Mouse (Mus musculus) liver, embryonic 14.5 days (tissue): ENCODE measurements at regions not wholly inside any gene's neighbourhood (a gene's known extent, or its start where the extent isn't known, plus 50 kb on each side); places are given as distances from the start of the nearest gene placed in this dataset.

ENCODE experiments used
- ATAC-seq: fragments of 200-750 bp; cut with Nextera tagmentation; 2 replicates; pipeline ENCODE4 v1.8.0; 2017; ENCODE audit warnings: moderate number of reproducible peaks, mild to moderate bottlenecking, moderate library complexity; ENCODE audit not compliant: insufficient read depth
- DNase-seq, 3 experiments: peaks; one replicate each; pipeline ENCODE4 v3.0.0-alpha.2; 2012 to 2013; ENCODE audit warnings: low read depth in 3 of 3, low spot score in 3 of 3
- H3K27ac ChIP-seq: fragments of 300-500 bp; sonication (generic); 2 replicates; pipeline ENCODE4 v1.5.1; 2014; ENCODE audit warnings: moderate library complexity, mild to moderate bottlenecking, control low read depth, inconsistent platforms
- H3K27me3 ChIP-seq: fragments of 300-500 bp; sonication (generic); 2 replicates; pipeline ENCODE4 v1.6.1; 2014; ENCODE audit warnings: mild to moderate bottlenecking, low read length, moderate library complexity; ENCODE audit not compliant: control insufficient read depth, insufficient read depth
- H3K36me3 ChIP-seq: fragments of 300-500 bp; sonication (generic); replicated peaks from 2 replicates; pipeline ENCODE4 v1.6.1; 2014; ENCODE audit warnings: low read depth; ENCODE audit not compliant: control insufficient read depth, insufficient read depth
- H3K4me1 ChIP-seq, 2 experiments: fragments of 200-500 bp in 1 of 2; fragments of 300-500 bp in 1 of 2; sonication (generic) in 1 of 2; replicated peaks; 2 replicates each; pipeline ENCODE4 v1.6.1; 2012 to 2014; ENCODE audit warnings: antibody characterized with exemption in 1 of 2, inconsistent platforms in 1 of 2, low read length in 1 of 2; ENCODE audit not compliant: control insufficient read depth in 2 of 2, insufficient read depth in 2 of 2
- H3K4me2 ChIP-seq: fragments of 300-500 bp; sonication (generic); 2 replicates; pipeline ENCODE4 v1.6.1; 2014; ENCODE audit warnings: low read depth, mild to moderate bottlenecking, control low read depth, moderate library complexity
- H3K4me3 ChIP-seq, 2 experiments: fragments of 200-500 bp in 1 of 2; fragments of 300-500 bp in 1 of 2; sonication (generic) in 1 of 2; 2 replicates each; pipeline ENCODE4 v1.5.1; 2012 to 2014; ENCODE audit warnings: low read depth in 2 of 2, low read length in 2 of 2, mild to moderate bottlenecking in 2 of 2, control low read depth in 1 of 2, inconsistent platforms in 1 of 2, moderate library complexity in 1 of 2; ENCODE audit not compliant: insufficient read depth in 1 of 2
- H3K9ac ChIP-seq: fragments of 300-500 bp; sonication (generic); replicated peaks from 2 replicates; pipeline ENCODE4 v1.6.1; 2014; ENCODE audit warnings: mild to moderate bottlenecking, control low read depth, moderate library complexity
- H3K9me3 ChIP-seq: fragments of 300-500 bp; sonication (generic); 2 replicates; pipeline ENCODE4 v1.6.1; 2016; ENCODE audit warnings: low read length, mixed read lengths; ENCODE audit not compliant: control insufficient read depth
- CTCF ChIP-seq: IDR thresholded peaks from 2 replicates; pipeline ENCODE4 v1.5.1; 2016; ENCODE audit warnings: antibody characterized with exemption, low read depth, control low read depth
- EP300 ChIP-seq: IDR thresholded peaks from 2 replicates; pipeline ENCODE4 v1.6.1; 2016; ENCODE audit warnings: antibody characterized with exemption, low read depth
- WGBS: fragments of 180-500 bp; shearing (Covaris S2); extraction: QIAGEN DNeasy Blood & Tissue Kit; methylation state at CpG from one replicate; pipeline ENCODE4 v1.1.7; 2014; ENCODE audit not compliant: insufficient replicate concordance; 5-methylcytosine and 5-hydroxymethylcytosine counted together

- Histone ChIP-seq H3K27ac (no peak overlapping the region), H3K4me1 (no peaks in the 10 kb centered on the region), H3K4me3 (no peak overlapping the region), H3K27me3 (no peaks in the 10 kb centered on the region), H3K9ac (no peak overlapping the region), H3K4me2 (no peak overlapping the region), H3K36me3 (no peaks in the 10 kb centered on the region), H3K9me3 (no peaks in the 10 kb centered on the region)
- no peak for DNase-seq
- 61% methylated on average over 6 of the region's 6 CpGs for WGBS
- no peak for TF ChIP-seq EP300
- no peak for TF ChIP-seq CTCF
- no peak for ATAC-seq
These were observed 187.8 kb downstream of the Ajap1 start for GRCm38 (mm10) chr4:153294828-153295227.

- no peak overlapping the region for H3K4me3 ChIP-seq
- no peaks in the 10 kb centered on the region for H3K9me3 ChIP-seq
- no peaks in the 10 kb centered on the region for H3K27me3 ChIP-seq
- H3K9ac ChIP-seq, result no peak overlapping the region
- no peaks in the 10 kb centered on the region for H3K36me3 ChIP-seq
- H3K27ac ChIP-seq, result no peak overlapping the region
- ATAC-seq, result no peak
- no peak overlapping the region for H3K4me2 ChIP-seq
- no peak for DNase-seq
- no peak for TF ChIP-seq EP300
- no peak for TF ChIP-seq CTCF
- H3K4me1 ChIP-seq, result no peaks in the 10 kb centered on the region
- 49% methylated on average over 3 of the region's 3 CpGs for WGBS
These were observed 189.5 kb downstream of the Ajap1 start for GRCm38 (mm10) chr4:153293137-153293536.

GRCm38 (mm10) chr4:153288362-153288761 lies 194.2 kb downstream of the Ajap1 start:
- no peaks in the 10 kb centered on the region for H3K27me3 ChIP-seq
- WGBS, result 62% methylated on average over 8 of the region's 8 CpGs
- H3K27ac ChIP-seq, result no peak overlapping the region
- TF ChIP-seq EP300 (no peak), CTCF (no peak)
- peaks cover 2% of the 10 kb centered on the region; the same call in 1 of the 2 replicates for H3K9me3 ChIP-seq
- H3K4me1 ChIP-seq, result no peaks in the 10 kb centered on the region
- H3K9ac ChIP-seq, result no peak overlapping the region
- no peak overlapping the region for H3K4me3 ChIP-seq
- ATAC-seq (no peak), DNase-seq (no peak)
- no peaks in the 10 kb centered on the region for H3K36me3 ChIP-seq
- H3K4me2 ChIP-seq, result no peak overlapping the region

GRCm38 (mm10) chr4:153284209-153284608 lies 198.4 kb downstream of the Ajap1 start:
- no peaks in the 10 kb centered on the region for H3K4me1 ChIP-seq
- no peak for TF ChIP-seq EP300
- TF ChIP-seq CTCF, result no peak
- H3K36me3 ChIP-seq, result no peaks in the 10 kb centered on the region
- H3K4me3 ChIP-seq, result no peak overlapping the region
- no peak overlapping the region for H3K27ac ChIP-seq
- WGBS, result 63% methylated on average over 5 of the region's 5 CpGs
- no peak overlapping the region for H3K9ac ChIP-seq
- no peak overlapping the region for H3K4me2 ChIP-seq
- no peaks in the 10 kb centered on the region for H3K27me3 ChIP-seq
- peaks cover 2% of the 10 kb centered on the region; the same call in 1 of the 2 replicates for H3K9me3 ChIP-seq
- DNase-seq (no peak), ATAC-seq (no peak)

GRCm38 (mm10) chr4:153276571-153276970 lies 206.0 kb downstream of the Ajap1 start:
- H3K4me2 ChIP-seq, result no peak overlapping the region
- H3K27ac ChIP-seq, result no peak overlapping the region
- TF ChIP-seq EP300 (no peak), CTCF (no peak)
- no peaks in the 10 kb centered on the region for H3K36me3 ChIP-seq
- H3K4me3 ChIP-seq, result no peak overlapping the region
- H3K9me3 ChIP-seq, result no peaks in the 10 kb centered on the region
- H3K4me1 ChIP-seq, result no peaks in the 10 kb centered on the region
- ATAC-seq (no peak), DNase-seq (no peak)
- H3K27me3 ChIP-seq, result no peaks in the 10 kb centered on the region
- H3K9ac ChIP-seq, result no peak overlapping the region
- 63% methylated on average over 5 of the region's 5 CpGs for WGBS
